Mouse (Mus musculus): ENCODE results near the gene Atf6b.

- TF ChIP-seq CTCF (IDR thresholded peaks at IDR 0.05; ENCODE audit: control insufficient read depth, insufficient read depth, insufficient replicate concordance, low read depth, low read length) (no peak), POLR2A (IDR thresholded peaks at IDR 0.05; ENCODE audit: control insufficient read depth, low read depth, low read length) (no peak)
Observed at GRCm38 (mm10) chr17:34628644-34628967, 18.3 kb upstream of the Atf6b start.
